Mouse (Mus musculus) spleen, adult 18-20 months (tissue): Measurements from ENCODE around the gene Gstm4.

Experiments
- DNase-seq, 2 experiments: peaks; one replicate each; pipeline ENCODE4 v3.0.0; 2022; ENCODE audit warnings: mixed read lengths in 2 of 2

Gene Gstm4

DNA sequence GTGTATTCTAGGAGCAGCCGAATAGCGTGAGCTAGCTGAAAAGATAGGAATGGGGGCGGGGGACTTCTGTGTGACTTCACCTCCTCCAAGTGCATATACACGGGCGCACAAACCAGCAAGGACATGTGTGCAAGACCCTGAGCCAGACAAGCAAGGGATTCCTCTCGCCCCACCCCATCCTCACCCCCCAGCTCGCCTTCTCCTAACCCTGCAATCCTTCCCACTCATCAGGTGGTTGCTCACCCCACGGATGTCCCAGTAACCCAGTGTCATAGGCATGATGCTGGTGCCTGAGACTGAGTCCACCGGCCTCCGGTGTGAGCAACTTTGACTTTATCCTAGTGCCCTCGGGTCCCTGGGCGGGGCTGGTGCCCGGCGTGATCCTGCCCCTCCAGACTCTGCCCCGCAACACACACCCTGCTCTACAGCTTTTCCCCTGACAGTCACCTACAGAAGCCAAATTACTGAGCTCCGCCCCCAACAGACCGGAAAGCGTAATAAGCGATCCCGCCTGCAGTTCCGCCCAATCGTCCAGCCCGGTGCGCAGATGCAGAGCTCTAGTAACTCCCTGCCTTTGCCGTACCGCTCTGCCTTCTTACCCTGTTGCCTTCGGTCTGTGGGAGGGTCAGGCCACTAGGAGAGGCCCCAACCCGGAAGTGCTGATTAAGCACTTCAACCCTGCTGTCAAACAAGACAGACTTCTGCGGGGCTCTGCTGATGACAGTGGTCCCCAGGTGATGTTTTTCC is at the start of gene Gstm4:
Gene Gstm4 (minus strand): TSS at position 501 of the 747 bp plus-strand sequence.
- peak; percentile 74 to 76 for DNase-seq

DNA sequence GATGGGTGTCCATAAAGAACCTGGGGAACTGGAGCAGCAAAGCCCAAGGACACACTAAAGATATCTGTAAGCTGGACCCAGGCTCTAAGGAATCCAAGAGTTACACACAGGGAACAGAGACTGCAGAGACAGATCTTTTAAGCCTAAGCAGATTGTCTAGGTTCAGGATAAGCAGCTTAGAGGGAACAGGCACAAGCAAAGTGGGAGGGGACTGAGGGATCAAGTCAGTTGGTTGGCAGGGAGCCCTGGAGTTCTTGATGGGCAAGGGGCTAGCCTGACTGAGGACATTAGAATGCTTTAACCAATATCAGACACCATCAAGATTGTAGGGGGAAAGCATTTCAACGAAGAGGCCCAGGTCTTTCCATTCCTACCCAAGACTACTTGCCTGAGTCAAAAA is 49.5 kb upstream of the Gstm4 start:
- no peak for DNase-seq

DNA sequence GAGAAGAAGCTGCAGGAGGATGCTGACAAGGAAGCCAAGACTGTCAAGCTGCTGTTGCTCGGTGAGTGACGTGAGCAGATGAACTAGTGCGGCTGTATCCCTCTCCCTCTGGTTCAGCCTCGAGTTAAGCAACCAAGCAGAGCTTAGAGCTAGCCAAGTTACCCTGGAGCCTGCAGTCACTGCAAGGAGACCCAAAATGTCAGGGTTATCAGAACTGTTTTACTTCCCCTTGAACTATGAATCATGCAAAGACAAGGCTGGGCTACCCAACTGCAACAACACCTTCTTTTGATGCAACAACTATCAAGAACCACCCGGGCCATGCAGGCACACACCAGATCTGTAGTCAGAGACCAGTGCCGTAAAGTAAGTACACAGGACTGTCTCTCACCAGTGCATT is 48.6 kb upstream of the Gstm4 start:
- DNase-seq, result no peak

GRCm38 (mm10) chr3:108092536-108093115 is 47.9 kb upstream of the Gstm4 start, which contains the start of gene Gnat2:
Gene Gnat2 (plus strand): TSS chr3:108092789.
- no peak for DNase-seq

DNA sequence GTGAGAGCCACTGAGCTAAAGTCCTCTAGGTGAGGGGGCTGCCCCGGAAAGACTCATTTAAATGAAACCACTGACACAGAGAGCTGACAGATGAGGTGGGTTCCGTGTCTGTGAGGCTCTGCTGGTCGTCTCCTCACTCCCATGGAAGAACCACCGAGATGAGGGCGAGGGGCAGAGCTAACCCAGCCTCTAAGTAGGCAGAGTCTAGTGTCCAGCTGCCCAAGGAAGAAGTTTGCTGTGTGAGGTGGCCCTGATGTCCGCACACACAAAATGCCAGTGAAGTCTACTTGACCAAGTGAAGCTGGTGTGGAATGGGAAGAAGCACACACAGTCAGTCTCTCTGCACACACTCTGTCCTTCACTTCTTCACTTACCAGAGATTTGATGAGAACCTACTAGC is 47.3 kb upstream of the Gstm4 start:
- no peak for DNase-seq

DNA sequence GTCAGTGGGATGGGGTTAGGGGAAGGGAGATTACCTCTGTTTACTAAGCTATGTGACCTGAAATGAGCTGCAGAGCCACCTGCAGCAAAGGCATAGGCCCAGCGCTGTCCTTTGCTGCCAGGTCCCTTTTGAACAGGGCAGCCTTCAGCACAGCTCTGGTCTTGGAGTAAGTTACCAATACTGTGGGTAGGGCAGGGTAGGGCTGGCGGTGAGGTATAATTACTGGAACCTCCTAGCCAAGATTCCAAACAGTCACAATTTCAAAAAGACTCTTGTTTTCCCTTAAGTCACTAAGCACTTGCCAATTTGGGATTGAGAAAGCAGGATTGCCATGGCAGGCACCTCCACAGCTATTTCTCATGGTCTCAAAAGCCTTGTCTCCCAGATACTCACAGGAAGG is 45.9 kb upstream of the Gstm4 start:
- DNase-seq, result no peak

GRCm38 (mm10) chr3:108089916-108090315 is 45.2 kb upstream of the Gstm4 start:
- no peak for DNase-seq

DNA sequence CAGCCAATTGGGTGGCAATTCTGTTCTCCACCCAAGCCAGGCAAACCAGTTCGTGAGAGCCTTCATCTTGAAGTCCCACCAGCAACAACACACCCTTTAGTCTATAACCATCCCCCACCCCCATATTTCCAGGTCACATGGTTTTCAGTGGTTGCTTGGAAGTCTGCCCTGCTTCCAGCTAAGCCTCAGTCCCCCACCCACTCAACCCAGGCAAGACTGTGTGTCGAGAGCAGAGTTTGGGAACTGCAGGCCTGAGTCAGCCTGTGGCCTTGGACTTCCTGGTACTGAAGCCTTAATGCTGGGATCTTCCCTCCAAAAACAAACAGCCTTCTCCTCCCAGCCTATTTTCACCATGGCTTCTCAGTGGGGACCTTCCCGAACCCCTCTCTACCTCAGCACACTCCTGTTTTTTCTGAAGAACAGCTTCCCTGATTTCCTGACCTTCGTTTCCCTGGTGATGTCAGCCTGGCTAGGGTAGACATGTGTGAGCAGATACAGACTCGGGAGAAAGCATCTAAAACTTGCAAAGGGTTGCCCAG is 44.2 kb upstream of the Gstm4 start:
- DNase-seq, result no peak

DNA sequence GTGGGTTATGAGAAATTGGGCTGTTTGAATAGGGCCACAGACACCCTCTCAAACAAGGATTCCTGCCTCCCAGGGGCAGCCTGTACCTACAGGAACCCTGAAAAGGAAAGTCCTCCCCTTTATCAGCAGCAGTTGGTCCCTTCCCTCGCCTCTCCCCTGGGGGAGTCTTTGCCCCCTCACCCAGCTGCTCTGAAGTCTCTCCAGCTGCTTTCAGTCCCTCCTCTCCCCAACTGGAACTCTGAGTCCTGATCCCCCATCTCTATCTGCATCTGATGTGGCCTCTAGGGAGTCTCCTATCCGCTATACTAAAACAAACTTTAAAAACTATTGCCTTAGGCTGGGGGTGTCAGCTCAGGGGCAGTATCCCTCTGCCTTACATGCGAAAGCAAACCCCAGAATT is 42.6 kb upstream of the Gstm4 start:
- DNase-seq, result no peak

DNA sequence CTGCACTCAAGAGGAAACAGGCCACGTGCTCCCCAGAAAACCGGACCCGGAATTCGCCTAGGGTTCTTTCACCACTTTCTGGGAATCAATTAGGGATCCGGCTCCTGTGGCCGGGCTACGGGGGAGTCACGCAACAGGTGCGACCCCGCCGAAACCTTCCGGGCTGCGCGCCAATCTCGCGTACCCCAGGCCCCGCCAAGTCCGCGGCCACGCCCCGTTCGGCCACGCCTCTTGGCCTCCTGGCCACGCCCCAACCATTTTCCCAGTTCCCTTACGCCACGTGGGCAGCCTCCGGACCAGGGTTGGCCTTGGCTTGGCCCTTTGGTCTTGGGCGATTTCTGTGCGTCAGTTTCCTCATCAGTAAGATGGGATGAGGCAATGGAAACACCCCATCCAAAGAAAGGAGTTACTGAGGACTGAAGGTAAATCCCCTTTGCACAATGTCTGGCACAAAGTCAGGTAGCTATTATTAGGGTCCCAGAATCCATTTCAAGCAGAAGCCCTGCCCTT is 41.8 kb upstream of the Gstm4 start, which contains the start of gene Ampd2:
Gene Ampd2 (minus strand): TSS at position 182 of the 510 bp plus-strand sequence.
- DNase-seq, result peak; percentile 61 to 81

DNA sequence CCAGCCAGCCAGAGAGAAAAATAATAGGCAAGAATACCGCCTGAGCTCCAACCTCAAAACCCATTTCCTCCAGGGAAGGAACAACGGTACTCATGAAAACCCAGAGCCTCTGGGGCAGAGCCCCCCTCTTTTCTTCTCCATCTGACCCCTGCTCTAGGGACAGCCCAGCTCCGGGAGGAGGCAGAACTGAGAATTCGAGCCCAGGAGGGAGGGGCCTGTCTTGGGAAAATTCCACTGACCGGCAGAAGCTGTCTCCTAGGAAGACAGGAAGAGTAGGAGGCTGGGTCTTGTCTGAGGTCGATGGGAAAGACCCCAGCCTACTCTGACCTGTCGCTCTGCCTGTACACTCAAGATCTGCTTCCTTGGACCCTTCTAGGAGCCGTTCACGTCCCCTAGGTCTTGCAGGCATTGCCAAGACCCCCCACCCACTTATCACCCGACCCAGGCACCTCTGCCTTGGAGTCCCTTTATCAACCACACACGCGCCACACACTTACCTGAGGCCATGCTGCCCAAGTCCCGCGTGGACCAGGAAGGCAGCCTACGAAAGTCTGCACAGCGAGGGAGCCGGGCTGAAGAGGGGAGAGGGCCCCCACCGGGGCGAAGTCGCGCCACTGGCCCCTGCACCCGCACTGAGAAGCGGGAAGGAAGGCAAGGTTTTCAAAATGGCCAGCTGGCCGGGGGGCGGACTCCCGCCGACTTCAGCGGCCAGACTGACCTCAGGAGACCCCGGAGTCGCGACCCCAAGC is 41.2 kb upstream of the Gstm4 start:
- DNase-seq, result peak; percentile 29 to 34

DNA sequence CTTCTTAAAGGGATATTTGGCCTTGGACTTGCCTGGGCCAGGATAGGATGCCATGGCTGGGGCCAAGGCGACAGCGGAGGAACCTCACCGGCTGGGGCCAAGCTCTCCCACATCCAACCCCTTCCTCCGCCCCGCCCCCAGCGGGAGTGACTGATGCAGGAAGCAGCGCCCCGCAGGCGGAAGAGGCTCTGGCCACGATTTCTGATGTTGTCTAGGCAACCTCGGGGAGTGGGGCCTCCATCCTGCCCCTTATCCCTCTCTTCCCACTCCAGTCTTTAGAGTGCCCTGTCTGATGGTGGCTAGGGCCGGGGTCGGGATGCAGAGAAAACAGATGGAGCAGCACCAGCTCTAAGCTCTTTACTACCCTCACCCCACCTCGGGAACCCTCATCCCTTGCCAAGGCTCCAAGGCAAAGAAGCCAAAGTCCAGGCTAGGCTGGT is 40.6 kb upstream of the Gstm4 start:
- peak; percentile 75 to 89 for DNase-seq

- no peak for DNase-seq
Measured at GRCm38 (mm10) chr3:108084767-108085270, 40.1 kb upstream of the Gstm4 start.

DNA sequence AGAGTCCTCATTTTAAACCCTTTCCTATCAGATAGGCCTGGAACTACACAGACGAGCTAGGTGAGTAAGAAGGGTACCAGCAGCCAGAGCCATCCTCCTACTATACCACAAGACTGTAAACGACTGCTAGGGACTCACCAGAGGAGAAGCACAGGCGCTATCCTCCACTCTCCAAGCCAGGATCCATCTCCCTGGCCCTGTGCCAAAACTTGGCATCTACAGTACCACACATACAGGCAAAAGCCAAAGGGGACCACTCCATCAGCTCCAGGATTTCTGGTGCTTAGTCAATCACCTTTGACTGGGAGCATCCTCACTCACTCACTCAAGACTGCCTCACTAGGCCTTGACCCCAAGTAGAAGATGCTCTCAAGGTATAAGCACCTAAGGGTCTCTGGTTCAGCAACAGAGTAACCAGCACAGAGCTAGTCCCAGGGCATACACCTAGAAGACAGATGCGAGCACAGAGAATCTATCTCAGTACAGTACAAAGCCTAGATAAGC is 39.3 kb upstream of the Gstm4 start:
- DNase-seq, result no peak

- no peak for DNase-seq
Measured at GRCm38 (mm10) chr3:108083161-108083560, 38.5 kb upstream of the Gstm4 start.

- DNase-seq, result no peak
Measured at GRCm38 (mm10) chr3:108082251-108082875, 37.7 kb upstream of the Gstm4 start.

DNA sequence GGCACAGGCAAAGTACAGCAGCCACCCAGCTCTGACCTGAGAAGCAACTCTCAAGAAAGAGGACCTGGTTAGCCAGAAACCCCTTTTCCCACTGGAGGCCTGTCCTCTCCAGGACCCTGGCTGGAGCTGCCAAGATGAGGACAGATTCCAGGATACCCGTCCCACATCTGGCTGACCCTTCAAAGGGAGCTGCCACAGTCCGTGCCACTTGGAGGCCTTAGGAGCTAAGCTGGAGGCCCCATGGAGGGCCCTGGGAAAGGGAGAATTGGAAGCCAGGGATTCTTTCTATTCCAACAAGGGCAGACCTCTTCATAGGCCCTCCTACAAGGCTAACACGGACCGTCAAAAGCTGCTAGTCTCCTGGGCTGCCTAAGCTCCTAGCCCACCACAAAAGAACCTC is 37.0 kb upstream of the Gstm4 start:
- no peak for DNase-seq

DNA sequence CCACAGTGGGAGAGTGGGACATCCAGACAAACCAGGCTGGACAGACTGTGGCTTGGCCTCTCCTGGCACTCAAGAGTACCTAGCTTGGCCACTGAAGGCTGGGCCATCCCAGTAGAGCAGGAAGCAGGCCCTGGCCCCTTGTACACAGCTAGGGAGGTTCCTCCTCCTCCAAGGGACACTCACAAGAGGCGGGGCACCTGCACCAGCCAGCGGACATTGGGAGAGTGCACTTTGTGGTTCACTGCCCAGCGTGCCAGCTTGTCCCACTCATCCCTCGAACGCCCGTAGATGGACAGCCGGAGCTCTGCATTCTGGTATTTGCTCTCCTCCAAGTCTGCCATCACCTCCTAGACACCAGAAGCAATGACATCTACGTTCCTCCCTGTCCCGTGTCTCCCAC is 32.1 kb upstream of the Gstm4 start:
- DNase-seq, result no peak

DNA sequence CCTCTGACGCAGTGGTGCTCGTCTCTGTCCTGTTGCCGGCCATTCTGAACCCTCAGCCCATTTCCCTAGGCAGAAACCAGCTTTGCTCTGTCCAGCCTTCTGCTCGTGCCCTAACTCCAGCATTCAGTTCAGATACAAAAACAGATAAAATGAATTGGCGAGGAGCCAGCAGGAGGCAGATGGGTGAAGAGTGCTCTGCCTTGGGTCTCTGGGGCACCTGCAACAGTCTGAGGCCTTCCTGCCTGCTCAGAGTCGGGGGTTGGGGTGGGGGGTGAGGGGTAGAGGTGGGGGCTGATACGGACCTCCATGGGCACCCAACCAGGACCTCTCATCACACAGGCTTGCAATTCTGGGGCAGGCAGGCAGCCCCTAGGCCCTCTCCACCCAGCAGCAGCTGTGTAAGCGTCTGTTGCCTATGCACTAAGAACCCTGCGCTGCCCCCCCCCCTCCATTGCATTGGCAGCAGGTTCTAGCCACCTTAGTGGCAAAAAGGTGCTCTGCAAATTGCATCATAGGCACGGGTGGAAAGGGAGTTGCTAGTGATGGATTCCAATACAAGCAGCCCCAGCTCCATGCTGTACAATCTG is 28.4 kb upstream of the Gstm4 start:
- DNase-seq, result no peak

DNA sequence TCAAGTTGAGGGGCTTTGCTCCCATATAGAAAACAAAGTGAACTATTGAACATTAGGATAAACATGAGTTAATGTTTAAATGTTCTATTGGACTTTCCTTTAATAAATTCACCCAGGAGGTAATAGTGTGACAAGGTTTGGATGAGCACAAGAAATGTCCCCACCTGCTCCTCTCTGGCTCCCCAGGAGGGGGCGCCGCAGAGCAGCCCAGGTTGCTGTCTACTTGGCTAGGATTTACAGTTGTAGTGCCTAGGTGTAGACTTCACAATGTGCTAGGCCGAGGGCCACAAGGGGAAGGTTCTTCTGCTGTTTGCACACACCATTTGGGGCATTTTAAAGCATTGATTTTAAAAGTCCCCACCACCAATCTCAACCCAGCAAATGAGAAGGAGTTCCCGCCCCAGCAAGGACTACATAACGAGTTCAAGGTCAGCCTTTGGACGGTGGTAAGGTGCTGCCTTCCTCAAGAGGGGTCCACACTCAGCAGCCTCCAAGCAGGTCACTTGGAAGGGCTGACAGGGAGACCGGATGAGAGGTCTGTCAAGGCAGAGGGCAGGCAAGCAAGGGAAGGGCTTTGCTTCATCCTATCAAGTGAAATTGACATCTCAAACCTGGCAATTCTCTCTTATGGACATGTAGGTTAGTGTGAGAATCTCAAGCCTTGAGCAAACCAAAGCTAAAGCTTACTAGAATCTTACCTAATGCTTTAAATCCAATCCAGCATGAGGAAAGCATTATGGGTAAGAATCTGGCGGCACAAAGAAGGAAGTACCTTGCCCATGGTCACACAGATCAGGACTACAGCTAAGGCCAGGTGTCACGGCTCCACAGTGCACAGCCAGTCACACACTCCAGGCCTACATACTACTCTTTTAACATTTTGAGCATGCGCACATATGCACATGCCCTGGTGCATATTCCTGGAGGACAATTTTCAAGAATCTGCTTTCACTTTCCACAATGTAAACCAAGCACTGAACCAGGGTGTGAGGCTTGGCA is 25.9 kb upstream of the Gstm4 start:
- DNase-seq, result peak; percentile 43 to 74
